Mouse (Mus musculus) bone marrow, adult 2 months (tissue): ENCODE measurements around the gene Pibf1.

Experiments
- CTCF ChIP-seq: fragments of 200-500 bp; IDR thresholded peaks from 2 replicates; pipeline ENCODE4 v1.5.1; 2011; ENCODE audit warnings: low read length, control low read depth; ENCODE audit not compliant: control insufficient read depth, insufficient read depth
- POLR2A ChIP-seq: fragments of 200-500 bp; IDR thresholded peaks from 2 replicates; pipeline ENCODE4 v1.6.1; 2011; ENCODE audit warnings: low read depth, mild to moderate bottlenecking, control low read depth, low read length, borderline replicate concordance; ENCODE audit not compliant: control insufficient read depth

DNA sequence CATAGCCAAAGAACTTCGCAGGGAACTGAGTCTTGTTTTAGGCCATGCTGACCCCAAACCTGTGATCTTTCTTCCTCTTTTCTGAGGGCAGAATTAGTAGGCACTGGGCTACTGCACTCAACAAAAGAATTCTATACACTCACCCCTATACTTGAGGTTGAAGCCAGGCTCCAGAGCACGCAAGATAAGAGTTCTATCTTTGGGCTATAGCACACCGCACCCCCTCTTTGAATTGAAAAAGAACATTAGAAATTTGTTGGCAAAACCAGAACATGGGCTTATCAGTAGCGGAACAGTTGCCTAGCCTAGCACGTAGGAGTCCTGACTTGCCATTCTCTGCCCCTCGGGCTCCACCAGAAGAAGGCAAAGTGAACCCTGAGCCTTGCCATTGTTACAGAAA, 164.6 kb downstream of the Pibf1 start:
- TF ChIP-seq CTCF (no peak), POLR2A (no peak)
